Mouse (Mus musculus) layer of hippocampus, adult 9-10 months (tissue): ENCODE measurements at regions not wholly inside any gene's neighbourhood (a gene's known extent, or its start where the extent isn't known, plus 50 kb on each side); places are given as distances from the start of the nearest gene placed in this dataset.

Experiments
- DNase-seq: peaks from one replicate; pipeline ENCODE4 v3.0.0; 2022; ENCODE audit warnings: low spot score

GRCm38 (mm10) chr1:128829536-128829935, 237.4 kb upstream of the Cxcr4 start:
- DNase-seq = no peak

GRCm38 (mm10) chr1:128826419-128826818, 234.3 kb upstream of the Cxcr4 start:
- DNase-seq = no peak

- DNase-seq = no peak
These were observed 233.0 kb upstream of the Cxcr4 start for GRCm38 (mm10) chr1:128824916-128825683.

- DNase-seq = peak; percentile 55
These were observed 232.1 kb upstream of the Cxcr4 start for GRCm38 (mm10) chr1:128824235-128824634.

GRCm38 (mm10) chr1:128821991-128822390, 229.9 kb upstream of the Cxcr4 start:
- DNase-seq = no peak

GRCm38 (mm10) chr1:128820527-128820926, 228.4 kb upstream of the Cxcr4 start:
- DNase-seq = no peak

- DNase-seq = no peak
These were observed 227.5 kb upstream of the Cxcr4 start for GRCm38 (mm10) chr1:128819611-128820010.

- no peak for DNase-seq
These were observed 221.3 kb upstream of the Cxcr4 start for GRCm38 (mm10) chr1:128813379-128813778.

- DNase-seq = no peak
These were observed 218.8 kb upstream of the Cxcr4 start for GRCm38 (mm10) chr1:128810860-128811259.

- DNase-seq = no peak
These were observed 218.0 kb upstream of the Cxcr4 start for GRCm38 (mm10) chr1:128810094-128810493.

GRCm38 (mm10) chr1:128809601-128810000, 217.5 kb upstream of the Cxcr4 start:
- DNase-seq = no peak

- no peak for DNase-seq
These were observed 216.5 kb upstream of the Cxcr4 start for GRCm38 (mm10) chr1:128808599-128808998.

- no peak for DNase-seq
These were observed 213.9 kb upstream of the Cxcr4 start for GRCm38 (mm10) chr1:128805687-128806653.

- DNase-seq = no peak
These were observed 211.5 kb upstream of the Cxcr4 start for GRCm38 (mm10) chr1:128803433-128804060.

- DNase-seq = no peak
These were observed 211.0 kb upstream of the Cxcr4 start for GRCm38 (mm10) chr1:128803058-128803432.

- DNase-seq = no peak
These were observed 206.6 kb upstream of the Cxcr4 start for GRCm38 (mm10) chr1:128798721-128799120.

- DNase-seq = no peak
These were observed 203.6 kb upstream of the Cxcr4 start for GRCm38 (mm10) chr1:128795654-128796053.

GRCm38 (mm10) chr1:128790881-128791280, 198.8 kb upstream of the Cxcr4 start:
- no peak for DNase-seq

- no peak for DNase-seq
These were observed 197.7 kb upstream of the Cxcr4 start for GRCm38 (mm10) chr1:128789567-128790335.

GRCm38 (mm10) chr1:128788227-128788626, 196.1 kb upstream of the Cxcr4 start:
- DNase-seq = no peak

- peak; percentile 81 for DNase-seq
These were observed 195.0 kb upstream of the Cxcr4 start for GRCm38 (mm10) chr1:128786941-128787569.
